Mouse (Mus musculus) lung, embryonic 14.5 days (tissue): ENCODE results near the gene Cdc42. TPM values are rescaled to one million over a fixed set of nuclear protein-coding genes. Genes with fewer than 3 reads are reported as not detected.

Source experiments
- ATAC-seq: fragments of 200-750 bp; cut with Nextera tagmentation; 2 replicates; pipeline ENCODE4 v1.8.0; 2017; ENCODE audit warnings: mild to moderate bottlenecking, moderate TSS enrichment, moderate library complexity; ENCODE audit not compliant: insufficient read depth
- DNase-seq: peaks from one replicate; pipeline ENCODE4 v3.0.0-alpha.2; 2015
- H3K27ac ChIP-seq: fragments of 300-500 bp; sonication (generic); 2 replicates; pipeline ENCODE4 v1.5.1; 2014; ENCODE audit warnings: low read depth, mild to moderate bottlenecking, moderate library complexity
- H3K27me3 ChIP-seq: fragments of 300-500 bp; sonication (generic); 2 replicates; pipeline ENCODE4 v1.6.1; 2014; ENCODE audit warnings: low read length, control low read depth; ENCODE audit not compliant: insufficient read depth
- H3K36me3 ChIP-seq: fragments of 300-500 bp; sonication (generic); 2 replicates; pipeline ENCODE4 v1.6.1; 2014; ENCODE audit warnings: control low read depth; ENCODE audit not compliant: insufficient read depth
- H3K4me1 ChIP-seq: fragments of 300-500 bp; sonication (generic); 2 replicates; pipeline ENCODE4 v1.6.1; 2014; ENCODE audit warnings: antibody characterized with exemption, control low read depth; ENCODE audit not compliant: insufficient read depth
- H3K4me2 ChIP-seq: fragments of 300-500 bp; sonication (generic); 2 replicates; pipeline ENCODE4 v1.6.1; 2014; ENCODE audit warnings: mild to moderate bottlenecking
- H3K4me3 ChIP-seq: fragments of 300-500 bp; sonication (generic); 2 replicates; pipeline ENCODE4 v1.5.1; 2014; ENCODE audit warnings: low read depth, low read length
- H3K9ac ChIP-seq: fragments of 300-500 bp; sonication (generic); 2 replicates; pipeline ENCODE4 v1.6.1; 2014
- H3K9me3 ChIP-seq: fragments of 300-500 bp; sonication (generic); 2 replicates; pipeline ENCODE4 v1.6.1; 2016; ENCODE audit warnings: low read depth, low read length, control low read depth
- CTCF ChIP-seq: IDR thresholded peaks from 2 replicates; pipeline ENCODE4 v1.5.1; 2016; ENCODE audit warnings: antibody characterized with exemption, low read depth
- WGBS: fragments of 180-500 bp; shearing (Covaris S2); extraction: QIAGEN DNeasy Blood & Tissue Kit; methylation state at CpG from one replicate; pipeline ENCODE4 v1.1.7; 2014; 5-methylcytosine and 5-hydroxymethylcytosine counted together
- polyA plus RNA-seq: library from polyadenylated mRNA; unstranded; fragments of >200 nt; fragmentation: Nextera tagmentation; extraction: Ambion mirVana; gene quantifications from 2 replicates; pipeline ENCODE4 v1.2.1, GENCODE M21; 2014

Gene Cdc42
- polyA plus RNA-seq, 1 experiment from 2014 or later: 690 TPM

GRCm38 (mm10) chr4:137379085-137379484, 21.6 kb upstream of the Cdc42 start:
- no peak for ATAC-seq
- Histone ChIP-seq H3K27ac (no peak overlapping the region), H3K4me1 (peaks cover 2% of the 10 kb centered on the region; the same call in 1 of the 2 replicates), H3K36me3 (no peaks in the 10 kb centered on the region), H3K9me3 (no peaks in the 10 kb centered on the region), H3K27me3 (no peaks in the 10 kb centered on the region), H3K4me2 (no peak overlapping the region), H3K4me3 (no peak overlapping the region), H3K9ac (no peak overlapping the region)
- DNase-seq: no peak
- TF ChIP-seq CTCF: no peak
- 83% methylated on average over 3 of the region's 3 CpGs for WGBS

- DNase-seq (no peak), ATAC-seq (no peak)
- Histone ChIP-seq H3K27ac (no peak overlapping the region), H3K9me3 (no peaks in the 10 kb centered on the region), H3K9ac (no peak overlapping the region), H3K36me3 (no peaks in the 10 kb centered on the region), H3K4me2 (no peak overlapping the region), H3K27me3 (no peaks in the 10 kb centered on the region), H3K4me1 (peaks cover 2% of the 10 kb centered on the region; the same call in 1 of the 2 replicates), H3K4me3 (no peak overlapping the region)
- no peak for TF ChIP-seq CTCF
- WGBS: 74% methylated on average over 4 of the region's 4 CpGs
Measured at GRCm38 (mm10) chr4:137377526-137378304, 20.2 kb upstream of the Cdc42 start.

- WGBS: 36% methylated on average over 2 of the region's 2 CpGs
- ATAC-seq (no peak), DNase-seq (no peak)
- peak; percentile 15; the same call in 1 of the 2 replicates for TF ChIP-seq CTCF
- Histone ChIP-seq H3K36me3 (no peaks in the 10 kb centered on the region), H3K27me3 (no peaks in the 10 kb centered on the region), H3K4me1 (peaks cover 2% of the 10 kb centered on the region; the same call in 1 of the 2 replicates), H3K4me3 (no peak overlapping the region), H3K9me3 (no peaks in the 10 kb centered on the region), H3K4me2 (no peak overlapping the region), H3K27ac (no peak overlapping the region), H3K9ac (no peak overlapping the region)
Measured at GRCm38 (mm10) chr4:137376778-137377177, 19.3 kb upstream of the Cdc42 start.

GRCm38 (mm10) chr4:137375314-137376278, 18.1 kb upstream of the Cdc42 start:
- peak overlapping the region; percentile 27; the same call in 1 of the 2 replicates for H3K4me2 ChIP-seq
- H3K9me3 ChIP-seq: no peaks in the 10 kb centered on the region
- peak overlapping the region; percentile 34; the same call in 1 of the 2 replicates for H3K9ac ChIP-seq
- H3K27me3 ChIP-seq: no peaks in the 10 kb centered on the region
- peak overlapping the region; percentile 60; the same call in 1 of the 2 replicates for H3K27ac ChIP-seq
- WGBS: 30% methylated on average over 19 of the region's 19 CpGs
- peak; percentile 72 for DNase-seq
- peak; percentile 36; the same call in 1 of the 2 replicates for ATAC-seq
- TF ChIP-seq CTCF: no peak
- H3K36me3 ChIP-seq: no peaks in the 10 kb centered on the region
- H3K4me1 ChIP-seq: no peaks in the 10 kb centered on the region
- no peak overlapping the region for H3K4me3 ChIP-seq

GRCm38 (mm10) chr4:137373711-137374110, 16.2 kb upstream of the Cdc42 start:
- Histone ChIP-seq H3K4me2 (no peak overlapping the region), H3K4me3 (no peak overlapping the region), H3K9me3 (no peaks in the 10 kb centered on the region), H3K27ac (no peak overlapping the region), H3K9ac (no peak overlapping the region), H3K4me1 (no peaks in the 10 kb centered on the region), H3K36me3 (no peaks in the 10 kb centered on the region), H3K27me3 (no peaks in the 10 kb centered on the region)
- DNase-seq (no peak), ATAC-seq (no peak)
- TF ChIP-seq CTCF: no peak
- WGBS: 55% methylated on average over 6 of the region's 6 CpGs

- H3K27me3 ChIP-seq: no peaks in the 10 kb centered on the region
- no peak overlapping the region for H3K27ac ChIP-seq
- 82% methylated on average over 16 of the region's 16 CpGs for WGBS
- no peak for TF ChIP-seq CTCF
- H3K9me3 ChIP-seq: no peaks in the 10 kb centered on the region
- H3K9ac ChIP-seq: no peak overlapping the region
- no peak overlapping the region for H3K4me2 ChIP-seq
- no peak overlapping the region for H3K4me3 ChIP-seq
- DNase-seq: no peak
- no peaks in the 10 kb centered on the region for H3K36me3 ChIP-seq
- ATAC-seq: no peak
- peaks cover 4% of the 10 kb centered on the region for H3K4me1 ChIP-seq
Measured at GRCm38 (mm10) chr4:137371596-137372523, 14.3 kb upstream of the Cdc42 start.
